Mouse (Mus musculus) cerebellum, postnatal 25 days (tissue): ENCODE measurements around the gene Kazn.

ENCODE experiments used
- DNase-seq, 2 experiments: peaks; one replicate each; pipeline ENCODE4 v3.0.0; 2021; ENCODE audit warnings: mixed read lengths in 2 of 2

Kazn gene

GRCm38 (mm10) chr4:142074060-142074732 is 165.0 kb downstream of the Kazn start:
- no peak for DNase-seq

- DNase-seq: peak; percentile 85 to 89
These were observed 167.8 kb downstream of the Kazn start for GRCm38 (mm10) chr4:142071243-142071991.

- peak; percentile 52 for DNase-seq
These were observed 168.4 kb downstream of the Kazn start for GRCm38 (mm10) chr4:142070840-142071239.

- no peak for DNase-seq
These were observed 170.0 kb downstream of the Kazn start for GRCm38 (mm10) chr4:142068899-142069812.

- DNase-seq: no peak
These were observed 172.6 kb downstream of the Kazn start for GRCm38 (mm10) chr4:142066576-142066975.

- no peak for DNase-seq
These were observed 173.4 kb downstream of the Kazn start for GRCm38 (mm10) chr4:142065835-142066234.

GRCm38 (mm10) chr4:142065270-142065669 is 173.9 kb downstream of the Kazn start:
- no peak for DNase-seq

GRCm38 (mm10) chr4:142064582-142065228 is 174.5 kb downstream of the Kazn start:
- DNase-seq: no peak

GRCm38 (mm10) chr4:142063057-142063534 is 176.1 kb downstream of the Kazn start:
- DNase-seq: no peak

GRCm38 (mm10) chr4:142061485-142062240 is 177.5 kb downstream of the Kazn start:
- no peak for DNase-seq

GRCm38 (mm10) chr4:142060455-142061378 is 178.5 kb downstream of the Kazn start:
- peak; percentile 94 to 96 for DNase-seq

GRCm38 (mm10) chr4:142059841-142060193 is 179.4 kb downstream of the Kazn start:
- DNase-seq: peak in 1 of 2 experiments; percentile 47

GRCm38 (mm10) chr4:142059113-142059840 is 179.9 kb downstream of the Kazn start:
- DNase-seq: no peak

- DNase-seq: peak; percentile 68 to 75
These were observed 181.5 kb downstream of the Kazn start for GRCm38 (mm10) chr4:142057529-142058216.

- peak; percentile 84 to 86 for DNase-seq
These were observed 183.6 kb downstream of the Kazn start for GRCm38 (mm10) chr4:142055600-142055999.

- no peak for DNase-seq
These were observed 184.6 kb downstream of the Kazn start for GRCm38 (mm10) chr4:142054580-142054979.

- DNase-seq: no peak
These were observed 185.3 kb downstream of the Kazn start for GRCm38 (mm10) chr4:142053661-142054448.

GRCm38 (mm10) chr4:142053261-142053660 is 185.9 kb downstream of the Kazn start:
- DNase-seq: no peak
